Mouse (Mus musculus): ENCODE measurements around the gene Bhmt2.

The Bhmt2 gene

GRCm38 (mm10) chr13:93637282-93638245 is 36.5 kb downstream of the Bhmt2 start, which contains the start of gene Bhmt:
Gene Bhmt, minus strand, starts transcription at chr13:93637961.
- peak; percentile 22 to 63 for DNase-seq

- DNase-seq, result no peak
Observed at GRCm38 (mm10) chr13:93636561-93636960, 37.5 kb downstream of the Bhmt2 start.

GRCm38 (mm10) chr13:93632927-93633326 is 41.2 kb downstream of the Bhmt2 start:
- no peak for DNase-seq

GRCm38 (mm10) chr13:93630941-93631705 is 43.0 kb downstream of the Bhmt2 start:
- no peak for DNase-seq

DNA sequence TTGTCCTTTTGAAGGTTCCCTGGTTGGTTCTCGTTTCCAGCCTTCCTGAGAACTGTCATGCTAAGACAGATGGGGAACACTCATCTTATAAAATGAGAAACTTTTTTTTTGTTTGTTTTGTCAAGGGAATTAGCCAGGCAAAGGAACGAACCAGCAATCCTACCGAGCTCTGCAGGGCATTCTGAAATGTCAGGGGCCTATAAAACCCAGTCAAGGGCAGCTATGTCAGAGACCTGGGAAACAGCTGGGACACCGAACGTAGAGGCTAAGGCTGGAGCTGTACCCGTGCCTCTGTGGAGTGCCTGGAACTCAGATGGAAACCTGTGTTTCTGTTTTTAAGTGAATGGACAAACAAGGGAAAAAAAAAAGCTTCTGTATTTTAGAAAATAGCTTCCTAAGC is 45.2 kb downstream of the Bhmt2 start:
- no peak for DNase-seq

DNA sequence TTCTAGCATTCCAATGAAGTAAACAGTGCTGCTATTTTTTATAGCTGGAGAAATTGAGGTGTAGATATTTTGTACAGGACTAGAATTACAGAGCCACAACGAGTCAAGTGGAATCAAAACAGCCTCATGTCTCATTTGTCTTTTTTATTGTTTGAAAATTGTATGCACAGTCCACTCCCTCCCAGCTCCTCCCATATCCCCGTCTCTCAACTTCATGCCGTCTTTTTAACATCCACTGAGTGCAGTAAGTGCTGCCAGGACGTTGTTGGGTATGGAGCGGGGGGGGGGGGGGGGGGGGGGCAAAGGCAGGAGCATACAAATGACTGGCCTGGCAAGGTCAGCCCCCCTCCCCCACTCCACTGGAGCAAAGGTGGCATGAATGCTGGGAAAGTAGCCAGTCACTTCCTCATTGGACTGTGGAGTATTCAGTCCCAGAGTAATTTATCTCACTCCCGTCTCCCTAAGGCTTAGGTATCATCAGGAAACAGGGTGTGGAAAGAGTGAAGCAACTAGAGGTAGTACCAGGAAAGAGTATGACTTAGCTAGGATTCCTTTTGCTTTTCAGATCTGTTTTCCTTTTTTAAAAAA is 59.6 kb downstream of the Bhmt2 start:
- DNase-seq, result peak; percentile 87 to 93

GRCm38 (mm10) chr13:93613771-93614170 is 60.3 kb downstream of the Bhmt2 start:
- DNase-seq, result no peak

DNA sequence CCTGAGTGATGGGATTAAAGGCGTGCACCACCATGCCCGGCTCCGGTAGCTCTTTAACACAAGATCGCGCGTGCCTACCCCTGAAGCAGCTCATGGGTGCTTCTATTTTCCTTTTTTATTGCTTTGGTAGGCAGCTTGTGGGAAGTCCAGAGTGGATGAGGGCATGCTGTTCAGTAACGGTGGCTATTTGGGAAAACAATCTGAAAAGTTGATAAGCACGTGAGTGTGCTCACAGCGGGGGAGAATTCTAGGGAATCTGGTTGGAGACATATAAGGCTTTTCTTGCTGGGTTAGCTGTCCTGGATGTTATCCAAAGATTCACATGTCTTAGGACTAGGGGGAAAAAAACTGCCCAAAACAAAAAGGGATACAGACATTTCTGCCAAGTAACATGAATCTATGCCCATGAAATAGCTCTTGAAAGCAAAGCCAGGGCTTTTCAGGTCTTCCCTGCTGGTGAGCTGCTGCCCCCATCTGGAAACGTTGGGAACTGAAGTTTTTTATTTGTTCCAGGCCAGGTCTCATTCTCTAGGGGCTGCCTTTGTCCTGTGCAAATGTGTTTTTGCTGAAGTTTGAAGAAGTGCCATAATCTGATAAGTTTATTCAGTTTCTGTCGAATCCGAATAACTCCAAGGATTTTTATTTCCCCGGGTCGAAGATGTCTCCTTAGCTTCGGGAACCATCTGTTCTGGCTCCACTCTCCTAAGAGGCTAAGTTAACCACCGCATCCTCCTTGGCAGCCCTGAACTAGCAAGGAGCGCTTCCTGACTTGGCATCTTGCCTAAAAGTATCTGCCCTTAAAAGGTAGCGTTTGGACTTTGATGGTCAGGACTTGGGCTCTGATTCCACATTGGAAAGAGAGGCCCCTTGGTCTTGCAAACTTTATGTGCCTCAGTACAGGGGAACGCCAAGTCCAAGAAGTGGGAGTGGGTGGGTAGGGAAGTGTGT is 61.2 kb downstream of the Bhmt2 start:
- peak; percentile 80 to 90 for DNase-seq

DNA sequence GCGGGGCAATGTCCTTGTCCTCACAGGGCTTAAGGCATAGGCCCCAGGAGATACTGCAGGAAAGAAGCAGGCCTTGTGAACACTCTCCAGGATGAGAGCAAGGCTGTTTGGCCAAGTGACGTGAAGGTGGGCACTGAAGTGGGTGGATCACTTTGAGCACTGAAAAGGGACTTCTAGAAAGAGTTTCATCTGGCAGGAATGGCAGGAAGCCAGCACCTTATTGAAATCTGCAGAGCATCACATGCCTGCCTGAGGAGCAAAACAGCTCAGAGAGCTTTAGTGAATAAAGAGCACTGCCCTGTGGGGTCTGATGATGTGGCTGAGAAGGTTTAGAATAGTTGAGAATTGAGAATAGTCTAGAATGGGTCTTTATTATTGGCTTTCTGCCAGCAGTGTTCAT is 65.6 kb downstream of the Bhmt2 start:
- peak; percentile 6 to 45 for DNase-seq

DNA sequence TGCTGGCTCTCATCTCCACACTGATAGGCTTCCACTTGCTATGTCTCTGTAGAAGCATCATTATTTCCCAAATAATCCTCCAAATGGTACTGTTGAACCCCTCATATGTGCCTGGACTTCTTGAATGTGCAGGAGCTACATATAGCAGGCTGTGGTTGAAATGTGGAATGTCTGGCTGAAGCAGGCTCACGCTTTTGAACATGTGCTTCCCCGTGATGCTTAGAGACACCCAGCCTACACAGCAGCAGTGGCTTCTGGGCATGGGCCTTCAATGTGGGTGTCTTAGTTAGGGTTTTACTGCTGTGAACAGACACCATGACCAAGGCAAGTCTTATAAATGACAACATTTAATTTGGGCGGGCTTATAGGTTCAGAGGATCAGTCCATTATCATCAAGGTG is 66.4 kb downstream of the Bhmt2 start:
- DNase-seq, result no peak

DNA sequence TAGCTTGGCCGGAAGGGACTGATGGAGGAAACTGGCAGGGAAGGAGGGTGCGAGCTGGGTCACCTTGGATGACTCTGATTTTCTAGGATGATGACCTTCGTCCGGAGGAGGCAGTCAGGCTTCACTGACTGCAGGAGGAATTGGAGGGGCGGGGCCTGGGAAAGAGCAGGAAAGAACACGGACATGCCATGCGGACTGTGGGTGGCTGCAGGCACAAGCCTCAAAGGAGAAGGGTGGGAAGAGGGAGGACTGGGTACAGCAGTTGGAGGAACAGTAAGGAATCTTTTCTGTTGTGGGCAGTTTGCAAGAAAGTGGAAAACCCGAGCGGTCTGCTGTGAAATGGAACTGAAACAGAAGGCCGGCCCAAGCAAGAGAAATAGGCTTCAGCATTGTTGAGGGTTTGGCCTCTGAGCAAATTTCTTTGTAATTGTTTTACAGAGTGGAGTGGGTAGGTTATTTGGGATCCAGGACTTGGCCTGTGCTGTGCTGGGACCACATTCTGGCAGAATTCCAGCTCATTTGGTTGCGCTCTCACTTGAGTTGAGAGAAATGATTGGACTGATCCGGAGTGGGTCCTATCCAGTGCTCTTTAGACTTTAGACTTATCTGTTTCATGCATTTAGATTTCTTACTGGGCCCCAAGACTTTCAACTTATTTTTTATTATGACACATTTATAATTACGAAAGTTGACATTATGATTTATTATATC is 67.1 kb downstream of the Bhmt2 start:
- DNase-seq, result peak; percentile 85 to 93

Measured in kidney, postnatal 25 days (tissue).